Mouse (Mus musculus) forebrain, embryonic 15.5 days (tissue): ENCODE data around the gene Cdk5rap3. TPM values are rescaled to one million over a fixed set of nuclear protein-coding genes. Genes with fewer than 3 reads are reported as not detected.

Source experiments
- ATAC-seq: fragments of 200-750 bp; cut with Nextera tagmentation; replicated peaks from 2 replicates; pipeline ENCODE4 v1.8.0; 2017; ENCODE audit warnings: mild to moderate bottlenecking, moderate TSS enrichment, moderate library complexity
- H3K27ac ChIP-seq: fragments of 300-500 bp; sonication (generic); replicated peaks from 2 replicates; pipeline ENCODE4 v1.5.1; 2015; ENCODE audit warnings: mild to moderate bottlenecking, inconsistent platforms
- H3K27me3 ChIP-seq: fragments of 300-500 bp; sonication (generic); 2 replicates; pipeline ENCODE4 v1.6.1; 2015; ENCODE audit warnings: inconsistent platforms
- H3K36me3 ChIP-seq: fragments of 300-500 bp; sonication (generic); 2 replicates; pipeline ENCODE4 v1.6.1; 2015; ENCODE audit warnings: mild to moderate bottlenecking, inconsistent platforms
- H3K4me1 ChIP-seq: fragments of 300-500 bp; sonication (generic); 2 replicates; pipeline ENCODE4 v1.6.1; 2015; ENCODE audit warnings: inconsistent platforms
- H3K4me2 ChIP-seq: fragments of 300-500 bp; sonication (generic); replicated peaks from 2 replicates; pipeline ENCODE4 v1.6.1; 2015; ENCODE audit warnings: mild to moderate bottlenecking, inconsistent platforms
- H3K4me3 ChIP-seq: fragments of 300-500 bp; sonication (generic); 2 replicates; pipeline ENCODE4 v1.5.1; 2015; ENCODE audit warnings: mild to moderate bottlenecking, inconsistent platforms
- H3K9ac ChIP-seq: fragments of 300-500 bp; sonication (generic); replicated peaks from 2 replicates; pipeline ENCODE4 v1.6.1; 2015; ENCODE audit warnings: mild to moderate bottlenecking, inconsistent platforms
- H3K9me3 ChIP-seq: fragments of 300-500 bp; sonication (generic); 2 replicates; pipeline ENCODE4 v1.6.1; 2016; ENCODE audit warnings: inconsistent platforms
- WGBS: fragments of 180-500 bp; shearing (Covaris S2); methylation state at CpG from one replicate; pipeline ENCODE4 v1.1.7; 2015; ENCODE audit warnings: mixed read lengths; 5-methylcytosine and 5-hydroxymethylcytosine counted together
- polyA plus RNA-seq: library from polyadenylated mRNA; unstranded; fragments of >200 nt; fragmentation: Nextera tagmentation; extraction: Ambion mirVana; gene quantifications from 2 replicates; pipeline ENCODE4 v1.2.1, GENCODE M21; 2015

Gene Cdk5rap3
- polyA plus RNA-seq, 1 experiment from 2014 or later, result 109 TPM

- Histone ChIP-seq H3K9ac (peak within 1 kb of the TSS; percentile 60), H3K36me3 (no peaks in the 10 kb centered on the region), H3K4me3 (peak within 1 kb of the TSS; percentile 54), H3K9me3 (no peaks in the 10 kb centered on the region), H3K4me2 (peak within 1 kb of the TSS; percentile 92), H3K27me3 (no peaks in the 10 kb centered on the region), H3K27ac (0 out of 2 replicates have a peak within 1 kb of the TSS, but pooled peaks have one; percentile 17), H3K4me1 (peaks cover 18% of the 10 kb centered on the region)
- under 1% methylated on average over 29 of the region's 29 CpGs for WGBS
- peak; percentile 98 for ATAC-seq
Observed at GRCm38 (mm10) chr11:96943746-96944304, 27.5 kb upstream of the Cdk5rap3 start, which contains the start of gene Pnpo. TSS of gene Pnpo (minus strand) at chr11:96943986.

GRCm38 (mm10) chr11:96941989-96942590 is 25.8 kb upstream of the Cdk5rap3 start:
- Histone ChIP-seq H3K36me3 (no peaks in the 10 kb centered on the region), H3K9me3 (no peaks in the 10 kb centered on the region), H3K4me1 (peaks cover 18% of the 10 kb centered on the region), H3K27me3 (no peaks in the 10 kb centered on the region), H3K27ac (no peak overlapping the region), H3K4me2 (no peak overlapping the region), H3K4me3 (no peak overlapping the region), H3K9ac (no peak overlapping the region)
- no peak for ATAC-seq
- 75% methylated on average over 6 of the region's 6 CpGs for WGBS

- H3K27ac ChIP-seq, result no peak overlapping the region
- no peak overlapping the region for H3K9ac ChIP-seq
- H3K9me3 ChIP-seq, result no peaks in the 10 kb centered on the region
- H3K4me1 ChIP-seq, result peaks cover 18% of the 10 kb centered on the region
- no peaks in the 10 kb centered on the region for H3K27me3 ChIP-seq
- H3K36me3 ChIP-seq, result no peaks in the 10 kb centered on the region
- no peak overlapping the region for H3K4me3 ChIP-seq
- H3K4me2 ChIP-seq, result no peak overlapping the region
- no peak for ATAC-seq
- WGBS, result 80% methylated on average over 16 of the region's 16 CpGs
Observed at GRCm38 (mm10) chr11:96940578-96941465, 24.5 kb upstream of the Cdk5rap3 start.

DNA sequence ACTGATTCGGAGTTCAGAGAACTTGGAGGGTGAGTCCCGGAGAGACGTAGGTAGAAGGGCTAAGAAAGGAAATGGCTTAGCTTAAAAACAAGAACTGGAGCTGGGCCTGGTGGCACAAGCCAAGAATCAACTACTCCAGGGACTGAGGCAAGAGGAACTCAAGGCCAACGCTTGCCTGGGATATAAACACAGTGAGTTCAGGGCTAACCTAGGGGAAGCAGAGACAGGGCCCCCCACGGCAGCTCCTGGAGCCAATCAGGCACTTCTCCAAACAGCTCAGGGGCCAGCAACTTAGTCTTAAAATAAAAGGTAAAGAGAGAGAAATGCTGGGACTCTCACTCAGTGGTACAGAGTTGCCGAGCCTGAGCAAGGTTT is 22.1 kb upstream of the Cdk5rap3 start:
- Histone ChIP-seq H3K9me3 (no peaks in the 10 kb centered on the region), H3K27me3 (no peaks in the 10 kb centered on the region), H3K4me3 (no peak overlapping the region), H3K9ac (no peak overlapping the region), H3K36me3 (no peaks in the 10 kb centered on the region), H3K27ac (no peak overlapping the region), H3K4me1 (peaks cover 2% of the 10 kb centered on the region), H3K4me2 (no peak overlapping the region)
- no peak for ATAC-seq
- 87% methylated on average over 6 of the region's 6 CpGs for WGBS

- WGBS, result 53% methylated on average over 10 of the region's 10 CpGs
- no peaks in the 10 kb centered on the region for H3K4me1 ChIP-seq
- no peaks in the 10 kb centered on the region for H3K9me3 ChIP-seq
- no peaks in the 10 kb centered on the region for H3K36me3 ChIP-seq
- no peak overlapping the region for H3K27ac ChIP-seq
- H3K4me2 ChIP-seq, result no peak overlapping the region
- ATAC-seq, result no peak
- no peaks in the 10 kb centered on the region for H3K27me3 ChIP-seq
- no peak overlapping the region for H3K9ac ChIP-seq
- no peak overlapping the region for H3K4me3 ChIP-seq
Observed at GRCm38 (mm10) chr11:96937549-96938425, 21.5 kb upstream of the Cdk5rap3 start.

DNA sequence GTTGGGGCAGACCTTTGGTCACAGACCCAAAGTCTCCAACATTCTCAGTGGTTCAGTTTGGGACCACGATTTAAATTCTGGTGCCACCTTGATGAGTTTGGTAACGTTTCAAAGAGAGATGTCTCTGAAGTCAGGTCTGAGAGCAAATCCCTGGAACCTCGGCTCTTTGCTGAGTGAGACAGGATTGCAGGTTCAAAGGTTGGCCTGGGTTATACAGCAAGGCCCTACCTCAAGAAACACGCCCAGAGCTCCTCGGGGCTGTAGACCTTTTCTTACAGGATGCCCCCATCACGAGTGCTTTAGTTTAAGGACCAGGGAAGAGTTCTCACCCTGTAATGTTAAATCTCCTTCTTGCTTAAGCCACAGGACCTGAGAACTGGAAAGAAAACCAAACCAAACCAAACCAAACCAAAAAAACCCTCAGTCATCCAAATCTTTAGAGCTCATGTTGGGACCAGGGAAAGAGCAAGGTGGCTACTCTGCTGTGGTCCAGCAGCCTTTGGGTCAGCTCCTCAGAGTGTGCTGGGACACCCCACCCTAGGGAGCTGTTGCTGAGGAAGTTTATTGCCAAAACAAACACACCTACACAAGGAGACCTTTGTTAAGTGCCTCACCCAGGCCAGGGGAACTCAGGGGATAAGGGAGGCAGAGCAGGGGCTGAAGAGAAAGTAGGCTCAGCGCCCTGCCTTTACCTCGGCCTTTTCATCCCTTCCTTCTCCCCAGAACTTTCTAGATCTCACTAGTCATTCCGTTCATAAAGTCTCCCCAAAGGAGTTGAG is 19.8 kb upstream of the Cdk5rap3 start:
- 92% methylated on average over 9 of the region's 9 CpGs for WGBS
- H3K4me3 ChIP-seq, result no peak overlapping the region
- H3K27ac ChIP-seq, result no peak overlapping the region
- no peak overlapping the region for H3K9ac ChIP-seq
- H3K4me1 ChIP-seq, result no peaks in the 10 kb centered on the region
- H3K36me3 ChIP-seq, result no peaks in the 10 kb centered on the region
- no peaks in the 10 kb centered on the region for H3K9me3 ChIP-seq
- no peaks in the 10 kb centered on the region for H3K27me3 ChIP-seq
- no peak overlapping the region for H3K4me2 ChIP-seq
- no peak for ATAC-seq

- Histone ChIP-seq H3K4me1 (no peaks in the 10 kb centered on the region), H3K4me2 (peak overlapping the region; percentile 26), H3K9ac (no peak overlapping the region), H3K27ac (no peak overlapping the region), H3K27me3 (peaks cover under 1% of the 10 kb centered on the region; the same call in 1 of the 2 replicates), H3K9me3 (no peaks in the 10 kb centered on the region), H3K36me3 (no peaks in the 10 kb centered on the region), H3K4me3 (0 out of 2 replicates have a peak overlapping the region, but pooled peaks have one; percentile 8)
- 23% methylated on average over 12 of the region's 12 CpGs for WGBS
- peak; percentile 61; the same call in 1 of the 2 replicates for ATAC-seq
Observed at GRCm38 (mm10) chr11:96934921-96935356, 18.6 kb upstream of the Cdk5rap3 start.

- no peaks in the 10 kb centered on the region for H3K36me3 ChIP-seq
- H3K9me3 ChIP-seq, result no peaks in the 10 kb centered on the region
- H3K4me3 ChIP-seq, result no peak overlapping the region
- H3K9ac ChIP-seq, result no peak overlapping the region
- WGBS, result 94% methylated on average over 13 of the region's 13 CpGs
- no peaks in the 10 kb centered on the region for H3K4me1 ChIP-seq
- ATAC-seq, result no peak
- H3K4me2 ChIP-seq, result no peak overlapping the region
- H3K27ac ChIP-seq, result no peak overlapping the region
- peaks cover 11% of the 10 kb centered on the region; the same call in 1 of the 2 replicates for H3K27me3 ChIP-seq
Observed at GRCm38 (mm10) chr11:96933562-96934276, 17.4 kb upstream of the Cdk5rap3 start.

DNA sequence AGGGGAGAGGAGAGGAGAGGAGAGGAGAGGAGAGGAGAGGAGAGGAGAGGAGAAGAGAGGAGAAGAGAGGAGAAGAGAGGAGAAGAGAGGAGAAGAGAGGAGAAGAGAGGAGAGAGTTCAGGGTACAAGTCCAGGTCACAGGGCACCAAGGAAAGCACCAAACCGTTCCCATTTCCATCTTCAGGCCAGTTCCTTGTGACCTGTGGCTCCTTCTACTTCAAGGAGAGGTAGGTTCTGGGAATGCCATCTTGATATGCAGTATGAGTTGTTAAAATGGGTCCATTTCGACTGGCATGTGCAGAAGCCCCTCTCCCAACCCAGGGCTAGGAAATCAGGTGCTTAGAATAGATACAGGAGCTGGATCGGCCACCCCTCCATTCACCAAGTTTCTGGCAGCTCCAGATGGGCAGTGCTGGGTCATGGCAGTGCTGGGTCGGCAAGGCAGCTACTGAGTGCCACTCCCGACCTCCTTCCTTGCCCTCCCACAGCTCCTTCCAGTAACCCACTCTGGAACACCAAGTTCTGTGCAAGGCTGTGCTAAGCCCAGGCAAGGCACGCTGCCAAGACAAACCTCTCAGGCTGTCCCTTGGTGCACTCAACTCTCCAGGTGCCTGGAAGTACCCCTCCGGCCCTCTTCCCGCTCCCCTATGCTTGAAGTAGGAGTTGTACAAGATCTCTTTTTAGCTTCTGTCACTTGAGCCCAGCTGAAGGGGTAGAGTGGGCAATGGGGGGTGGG is 15.2 kb upstream of the Cdk5rap3 start:
- no peak for ATAC-seq
- 70% methylated on average over 8 of the region's 8 CpGs for WGBS

GRCm38 (mm10) chr11:96929766-96930331 is 13.6 kb upstream of the Cdk5rap3 start:
- Histone ChIP-seq H3K4me2 (no peak overlapping the region), H3K9me3 (no peaks in the 10 kb centered on the region), H3K36me3 (no peaks in the 10 kb centered on the region), H3K27me3 (peaks cover 11% of the 10 kb centered on the region), H3K9ac (no peak overlapping the region), H3K4me3 (no peak overlapping the region), H3K27ac (no peak overlapping the region), H3K4me1 (no peaks in the 10 kb centered on the region)
- ATAC-seq, result no peak
- 74% methylated on average over 9 of the region's 9 CpGs for WGBS

More for the DNA sequence above, 15.2 kb upstream of the Cdk5rap3 start:
- Histone ChIP-seq H3K4me1 (no peaks in the 10 kb centered on the region), H3K9ac (no peak overlapping the region), H3K27ac (no peak overlapping the region), H3K27me3 (peaks cover 11% of the 10 kb centered on the region), H3K9me3 (no peaks in the 10 kb centered on the region), H3K4me3 (no peak overlapping the region), H3K36me3 (no peaks in the 10 kb centered on the region), H3K4me2 (no peak overlapping the region)
